Mouse (Mus musculus): ENCODE results near the gene Flvcr1.

DNA sequence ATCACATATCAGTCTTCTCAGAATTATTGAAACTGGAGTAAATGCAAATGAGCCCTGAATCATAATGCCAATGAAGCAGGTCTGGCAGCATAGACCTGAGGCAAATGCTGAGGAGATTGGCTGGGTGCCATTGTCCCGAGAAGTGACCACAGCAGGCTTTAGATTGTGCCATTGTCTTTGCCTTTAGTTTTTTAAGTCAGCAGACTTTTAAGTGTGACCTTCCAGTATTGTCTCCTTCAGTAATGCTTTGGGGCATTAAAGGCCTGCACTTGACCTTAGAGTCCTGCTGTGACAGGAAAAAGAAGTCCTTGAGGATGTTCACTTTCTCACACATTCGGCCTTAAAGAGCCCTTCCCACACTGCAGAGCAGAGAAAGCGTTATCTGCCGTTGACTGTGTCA lies 44.3 kb upstream of the Flvcr1 start:
- TF ChIP-seq CTCF (IDR thresholded peaks at IDR 0.05; ENCODE audit: low read depth) = no peak
- TF ChIP-seq EP300 (IDR thresholded peaks at IDR 0.05; ENCODE audit: low read depth) = no peak

Measured in liver, postnatal 0 days (tissue).